Mouse (Mus musculus): ENCODE results near the gene Insl3. TPM values are rescaled to one million over a fixed set of nuclear protein-coding genes. Genes with fewer than 3 reads are reported as not detected.

Gene Insl3
- total RNA-seq (2021) = 6.1 and 7.8 TPM in 2 replicates
- long read RNA-seq = 0 reads

- no peak for DNase-seq
Measured at GRCm38 (mm10) chr8:71689028-71689427, at the start of gene Insl3. Gene Insl3 (plus strand): TSS chr8:71689214.

DNA sequence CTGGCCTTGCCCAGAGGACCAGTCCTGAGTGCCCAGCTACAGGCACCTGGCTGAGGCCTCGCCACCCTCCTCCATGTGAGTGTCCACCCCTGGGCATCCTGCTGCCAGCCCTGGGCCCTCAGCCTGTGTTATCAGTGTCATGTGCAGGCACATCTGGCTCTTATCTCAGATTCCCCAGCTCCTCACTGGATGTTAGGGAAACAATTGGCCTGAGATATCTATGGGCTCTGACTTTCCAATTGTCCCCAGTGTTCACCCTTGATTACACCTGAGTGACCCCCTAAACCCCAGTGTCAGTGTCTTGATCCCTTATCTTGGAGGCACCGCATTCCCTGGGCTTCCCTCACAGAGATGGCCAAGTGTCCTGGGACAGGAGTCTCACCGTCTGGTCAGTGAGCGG lies 49.7 kb upstream of the Insl3 start:
- no peak for DNase-seq

DNA sequence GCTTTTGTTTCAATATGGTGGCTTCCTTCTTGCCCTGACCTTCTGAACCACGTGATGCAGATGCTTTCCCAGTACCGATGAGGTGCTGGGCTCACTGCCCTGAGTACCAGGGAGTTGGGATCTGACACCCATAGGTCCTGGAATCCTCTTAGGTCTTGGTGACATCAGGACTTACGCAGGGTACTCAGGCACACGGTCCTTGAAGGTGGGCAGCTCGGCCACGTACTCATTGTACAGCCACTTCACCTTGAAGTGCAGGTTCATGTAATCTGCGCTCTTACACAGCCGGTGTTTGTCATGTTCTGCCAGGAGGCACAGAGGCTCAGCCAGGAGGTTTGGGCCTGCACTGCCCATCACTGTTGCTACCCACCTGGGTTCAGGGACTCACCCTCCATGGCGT lies 43.5 kb upstream of the Insl3 start:
- no peak for DNase-seq

GRCm38 (mm10) chr8:71654600-71654999 lies 34.4 kb upstream of the Insl3 start:
- DNase-seq = peak; percentile 49

DNA sequence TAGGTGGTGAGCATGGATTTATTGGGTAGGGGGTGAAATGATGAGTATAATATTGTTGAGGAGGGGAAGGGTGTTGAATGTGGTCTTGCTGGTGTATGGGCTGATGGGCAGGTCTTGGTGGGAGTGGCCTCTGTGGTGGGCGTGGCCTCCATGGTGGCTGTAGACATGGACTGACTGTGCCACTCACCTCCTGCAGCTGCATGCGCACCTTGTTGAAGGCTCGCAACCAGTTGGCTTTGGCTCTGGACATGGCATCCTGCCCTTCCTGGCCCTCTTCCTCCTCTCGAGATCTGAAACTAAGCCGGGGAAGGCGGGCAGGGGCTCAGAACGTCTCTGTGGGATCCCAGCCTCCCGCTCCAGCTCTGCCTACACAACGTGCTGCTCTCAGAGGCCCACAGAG lies 31.2 kb upstream of the Insl3 start:
- no peak for DNase-seq

GRCm38 (mm10) chr8:71658515-71659049 lies 30.4 kb upstream of the Insl3 start:
- peak; percentile 30 for DNase-seq

DNA sequence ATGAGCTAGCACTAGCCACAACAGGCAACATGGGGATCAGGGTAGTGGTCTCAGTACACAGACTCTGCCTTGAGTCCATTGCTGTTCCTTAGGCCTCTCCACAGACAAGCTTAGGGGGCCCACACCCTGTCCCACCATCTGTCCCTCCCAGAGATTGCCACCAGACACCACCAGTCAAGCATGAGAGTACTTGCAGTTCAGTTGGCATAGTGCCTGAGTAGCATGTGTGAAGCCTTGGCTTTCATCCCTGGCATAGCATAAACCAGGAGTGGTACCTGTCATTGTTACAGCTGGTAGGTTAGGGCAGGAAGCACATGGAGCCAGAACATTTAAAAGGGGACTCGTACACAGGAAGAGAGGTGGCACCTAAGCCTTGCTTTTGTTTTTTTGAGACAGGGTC lies 29.3 kb upstream of the Insl3 start:
- no peak for DNase-seq

- peak; percentile 89 for DNase-seq
Measured at GRCm38 (mm10) chr8:71660325-71661120, 28.5 kb upstream of the Insl3 start.

DNA sequence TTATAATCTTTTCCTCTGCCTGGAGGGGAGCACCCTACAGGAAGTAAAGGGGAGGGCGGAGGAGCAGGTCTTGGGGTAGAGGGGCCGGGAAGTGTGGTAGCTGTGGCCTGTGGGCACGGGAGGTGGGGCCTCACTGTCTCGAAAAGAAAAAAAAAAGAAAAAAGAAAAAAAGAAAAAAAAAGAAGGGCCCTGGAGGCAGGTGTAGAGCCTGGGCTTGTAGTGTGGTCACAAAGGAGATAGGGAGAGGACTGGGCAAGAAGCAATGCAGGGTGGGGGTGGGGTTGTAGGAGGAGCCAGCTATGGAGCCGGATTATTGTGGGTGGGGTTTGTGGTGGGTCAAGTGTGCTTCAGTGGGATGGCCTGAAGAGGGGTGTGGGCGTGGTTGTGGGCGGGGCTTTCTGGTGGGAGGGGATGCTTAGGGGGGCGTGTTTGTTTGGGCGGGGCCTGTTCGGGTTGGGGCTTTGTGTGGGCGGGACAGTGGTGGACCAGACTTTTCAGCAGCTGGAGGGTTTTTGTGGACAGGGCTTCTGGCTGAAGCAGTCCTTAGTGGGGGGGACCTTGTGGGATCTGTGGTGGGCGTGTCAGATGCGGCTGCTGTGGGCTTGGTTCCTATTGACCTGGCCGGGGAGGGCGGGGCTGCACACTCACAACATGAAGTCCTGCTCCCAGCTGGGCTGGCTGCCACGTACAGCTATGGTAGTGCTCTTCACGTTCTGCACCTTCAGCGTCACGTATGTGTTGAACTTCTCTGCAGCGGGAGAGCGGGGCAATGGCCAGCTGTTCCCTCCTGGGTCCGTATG lies 23.5 kb upstream of the Insl3 start:
- peak; percentile 53 for DNase-seq

DNA sequence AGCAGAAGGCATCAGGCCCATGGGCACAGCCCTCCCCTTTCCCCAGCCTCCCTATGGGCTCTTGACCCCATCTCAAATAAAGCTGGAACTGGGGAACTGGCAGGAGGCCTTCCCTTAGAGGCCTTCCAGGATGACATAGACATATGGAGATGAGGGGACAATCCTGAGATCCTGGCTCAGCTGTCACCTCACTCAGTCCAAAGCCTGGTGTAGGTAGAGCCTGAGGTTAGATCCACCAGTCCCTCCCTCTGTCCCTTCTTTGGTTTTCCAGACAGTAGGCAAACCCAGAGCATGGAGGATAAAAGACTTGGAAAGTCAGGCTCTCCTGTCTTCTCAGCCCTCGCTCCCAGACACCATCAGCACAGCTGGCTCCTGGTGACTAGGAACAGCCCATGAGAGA lies 22.2 kb upstream of the Insl3 start:
- no peak for DNase-seq

DNA sequence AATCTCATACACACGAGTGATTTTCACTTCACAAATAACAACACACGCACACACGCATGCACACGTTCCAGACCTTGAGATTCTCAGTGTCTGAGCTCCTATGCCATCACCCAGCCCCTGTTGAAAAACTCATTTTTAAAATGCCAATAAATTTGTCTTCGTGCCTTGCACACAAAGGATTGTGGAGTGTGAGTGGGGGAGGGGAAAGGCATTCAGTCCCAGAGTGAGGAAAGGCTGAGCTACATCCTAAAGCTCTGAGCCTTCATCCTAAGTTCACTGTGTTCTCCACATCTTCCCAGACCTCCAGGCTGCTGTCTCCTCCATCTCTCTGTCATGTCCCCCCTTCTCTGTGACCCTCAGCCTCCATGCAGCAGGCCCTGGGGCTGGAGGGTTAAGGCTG lies 21.8 kb upstream of the Insl3 start:
- no peak for DNase-seq

DNA sequence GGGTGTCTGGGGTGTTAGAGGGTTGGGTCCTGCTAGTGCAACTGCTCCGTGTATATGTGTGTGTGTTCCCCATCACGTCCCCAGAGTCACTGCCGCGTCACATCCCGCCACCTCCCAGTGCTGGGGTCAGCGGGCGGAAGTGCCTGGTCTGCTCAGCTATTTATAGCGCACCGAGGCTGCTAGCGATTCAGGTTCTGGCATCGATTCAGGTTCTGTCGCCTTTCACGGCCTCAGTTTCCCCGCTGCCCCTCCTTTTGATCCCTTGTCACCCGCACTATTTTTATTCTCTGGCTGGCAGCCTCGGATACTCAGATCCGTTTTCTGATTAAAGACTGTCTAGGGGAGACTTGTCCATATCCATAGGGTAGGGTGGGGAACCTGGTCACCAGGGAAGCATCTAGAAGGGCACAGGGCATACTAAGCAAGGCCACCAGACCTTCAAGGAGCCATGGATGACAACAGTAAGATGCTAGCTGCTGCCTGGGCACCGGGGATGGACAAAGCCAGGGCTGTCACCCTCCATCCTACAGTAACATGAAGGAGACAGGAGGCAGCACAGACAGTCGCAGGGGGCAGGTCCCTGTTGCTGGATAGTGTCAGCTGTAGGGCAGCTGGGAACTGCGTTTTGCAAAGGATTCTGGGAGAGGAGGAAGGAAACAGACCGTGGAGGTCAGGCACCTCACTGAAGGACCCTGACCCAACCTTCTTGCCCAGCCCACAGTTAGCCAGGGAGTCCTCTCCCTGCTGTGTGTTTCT lies 20.6 kb upstream of the Insl3 start:
- no peak for DNase-seq

DNA sequence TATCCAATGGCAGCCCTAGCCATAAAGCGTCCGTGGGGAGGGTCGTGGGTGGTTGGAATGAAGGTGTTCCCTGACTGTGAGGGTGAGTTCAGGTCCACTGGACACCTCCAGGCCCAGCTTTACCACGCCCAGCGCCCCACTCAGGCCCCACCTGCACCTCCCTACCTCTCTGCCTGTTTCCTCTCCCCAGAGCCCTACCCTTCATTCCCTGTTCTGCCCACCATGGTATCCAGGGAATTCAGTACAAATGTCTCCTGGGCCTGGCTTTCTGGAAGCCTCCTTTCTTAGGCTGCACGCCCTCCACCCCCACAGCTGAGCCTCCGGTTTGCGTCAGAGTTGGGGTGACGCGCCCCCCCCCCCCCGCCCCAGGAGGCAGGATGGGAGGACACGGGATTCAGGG lies 18.8 kb upstream of the Insl3 start:
- no peak for DNase-seq

DNA sequence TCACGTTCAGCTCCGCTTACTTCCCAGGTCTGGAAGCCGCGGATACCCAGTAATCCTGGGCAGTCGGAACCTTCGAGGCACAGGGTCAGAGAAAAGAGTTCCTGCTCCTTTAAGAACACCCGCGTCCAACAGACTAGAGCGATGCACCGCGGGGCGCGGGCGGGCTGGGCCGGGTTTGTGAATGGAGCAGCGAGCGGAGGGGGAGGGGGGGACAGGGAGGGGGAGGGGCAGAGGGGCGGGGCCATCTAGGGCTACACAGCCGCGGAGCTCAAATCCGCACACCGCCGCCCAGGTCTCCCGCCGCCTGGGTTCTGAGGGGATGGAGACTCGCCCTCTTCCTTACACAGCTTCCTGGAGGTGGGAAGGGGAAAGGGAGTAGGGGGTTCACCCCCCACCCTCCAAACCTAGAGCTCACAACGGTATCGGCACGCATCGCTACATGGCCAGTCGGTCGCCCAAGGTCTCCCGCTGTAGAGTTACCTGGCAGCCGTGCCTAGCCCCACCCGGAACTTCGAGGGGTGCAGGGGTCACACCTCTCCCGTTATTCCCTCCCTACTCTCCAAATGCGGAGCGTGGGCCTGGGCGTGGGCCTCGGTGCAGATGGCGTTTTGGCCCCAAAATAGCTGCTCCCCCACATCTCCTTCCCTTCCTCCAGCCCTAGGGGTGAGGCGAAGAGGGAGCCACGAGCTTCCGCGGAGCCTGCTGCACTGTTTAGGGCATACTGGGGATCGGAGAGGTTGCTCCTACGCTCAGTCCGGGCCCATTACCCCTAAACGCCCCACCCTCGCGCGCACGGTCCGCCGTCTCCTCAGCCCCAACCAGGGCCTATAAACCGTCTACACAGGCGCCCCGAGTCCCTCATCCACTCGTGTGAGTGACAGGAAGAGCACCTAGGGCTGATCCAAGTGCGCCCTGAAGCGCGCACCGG lies 18.1 kb upstream of the Insl3 start:
- DNase-seq = peak; percentile 50

- DNase-seq = peak; percentile 93
Measured at GRCm38 (mm10) chr8:71671549-71671965, 17.5 kb upstream of the Insl3 start, which contains the start of gene Unc13a. Gene Unc13a (minus strand): TSS chr8:71671757.

- DNase-seq = no peak
Measured at GRCm38 (mm10) chr8:71672168-71672735, 16.8 kb upstream of the Insl3 start.

- DNase-seq = no peak
Measured at GRCm38 (mm10) chr8:71674071-71674470, 14.9 kb upstream of the Insl3 start.

DNA sequence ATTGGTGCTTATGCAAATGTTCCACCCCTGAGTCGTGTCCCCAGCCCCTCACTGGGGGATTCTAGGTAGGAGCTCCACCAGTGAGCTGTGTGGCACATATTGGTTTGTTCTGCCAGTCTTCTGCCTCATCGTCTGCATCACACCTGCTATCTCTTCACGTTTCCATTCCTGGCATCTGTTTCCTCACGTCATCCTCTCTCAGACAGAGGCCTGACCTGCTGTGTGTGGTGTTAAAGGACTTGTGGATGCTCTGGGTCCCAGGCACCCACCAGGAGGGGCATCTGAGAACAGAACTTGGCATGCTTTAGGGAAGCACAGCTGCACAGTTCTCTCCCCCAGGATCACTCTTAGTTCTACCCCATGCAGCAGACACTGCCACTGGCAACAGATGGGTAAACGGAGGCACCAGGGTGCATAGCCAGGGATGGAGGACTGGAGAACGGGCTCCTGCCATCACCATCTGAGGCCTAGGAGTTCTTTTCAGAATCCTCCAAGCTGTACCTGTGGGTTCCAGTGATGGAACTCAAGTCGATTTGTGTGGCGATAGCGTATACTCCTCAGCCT lies 13.5 kb upstream of the Insl3 start:
- no peak for DNase-seq

GRCm38 (mm10) chr8:71676020-71676741 lies 12.8 kb upstream of the Insl3 start, which contains the start of gene Jak3:
Gene Jak3 (plus strand): TSS chr8:71676296.
- peak; percentile 66 for DNase-seq

- no peak for DNase-seq
Measured at GRCm38 (mm10) chr8:71676803-71677202, 12.2 kb upstream of the Insl3 start.
